Mouse (Mus musculus): ENCODE results near the gene Sptlc2. TPM values are rescaled to one million over a fixed set of nuclear protein-coding genes. Genes with fewer than 3 reads are reported as not detected.

The Sptlc2 gene
- polyA plus RNA-seq, 1 experiment from 2014 or later = 72.0 TPM

DNA sequence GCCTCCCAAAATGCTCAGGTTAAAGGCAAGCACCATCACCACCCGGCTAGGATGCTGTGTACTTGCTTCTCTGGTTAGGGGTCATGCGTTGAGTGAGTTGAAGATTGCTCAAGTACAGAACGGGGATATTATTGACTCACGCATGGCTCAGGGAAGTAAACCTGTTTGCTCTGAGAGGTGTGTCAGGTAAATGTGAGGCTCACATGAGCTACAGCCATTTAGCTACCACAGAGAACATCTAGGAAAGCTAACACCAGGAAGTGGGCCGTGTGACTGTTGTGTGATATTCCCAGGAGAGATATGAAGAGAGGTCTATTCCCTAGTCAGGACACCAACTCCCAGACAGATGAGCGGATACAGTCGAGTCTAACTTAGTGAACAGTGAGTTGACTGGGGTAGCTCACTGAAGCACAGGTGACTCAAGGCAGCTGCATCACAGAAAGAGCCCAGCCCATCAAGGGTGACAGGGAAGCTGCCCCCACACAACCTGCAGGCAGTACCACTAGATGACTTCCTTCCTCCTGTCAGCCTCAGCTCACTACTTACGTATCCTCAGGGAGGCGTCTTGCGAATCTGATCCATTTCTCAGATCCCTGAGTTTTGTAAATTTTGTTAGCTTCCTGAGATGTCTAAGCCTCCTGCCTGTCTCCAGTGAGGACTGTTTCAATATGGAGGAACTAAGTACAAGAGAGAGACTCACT is 11.1 kb upstream of the Sptlc2 start:
- Histone ChIP-seq H3K9ac (no peak overlapping the region), H3K27ac (no peak overlapping the region), H3K4me2 (replicated peaks) (no peak overlapping the region), H3K36me3 (replicated peaks; ENCODE audit: control insufficient read depth, insufficient read depth) (no peaks in the 10 kb centered on the region), H3K4me1 (replicated peaks; ENCODE audit: control insufficient read depth, insufficient read depth, low read length) (no peaks in the 10 kb centered on the region), H3K9me3 (ENCODE audit: control insufficient read depth, low read length) (no peaks in the 10 kb centered on the region), H3K4me3 (replicated peaks; ENCODE audit: low read length) (no peak overlapping the region), H3K27me3 (ENCODE audit: control insufficient read depth, insufficient read depth, low read length) (no peaks in the 10 kb centered on the region)
- WGBS = 87% methylated on average over 10 of the region's 10 CpGs
- DNase-seq (ENCODE audit: low spot score) = no peak
- no peak for ATAC-seq (ENCODE audit: low FRiP score)

DNA sequence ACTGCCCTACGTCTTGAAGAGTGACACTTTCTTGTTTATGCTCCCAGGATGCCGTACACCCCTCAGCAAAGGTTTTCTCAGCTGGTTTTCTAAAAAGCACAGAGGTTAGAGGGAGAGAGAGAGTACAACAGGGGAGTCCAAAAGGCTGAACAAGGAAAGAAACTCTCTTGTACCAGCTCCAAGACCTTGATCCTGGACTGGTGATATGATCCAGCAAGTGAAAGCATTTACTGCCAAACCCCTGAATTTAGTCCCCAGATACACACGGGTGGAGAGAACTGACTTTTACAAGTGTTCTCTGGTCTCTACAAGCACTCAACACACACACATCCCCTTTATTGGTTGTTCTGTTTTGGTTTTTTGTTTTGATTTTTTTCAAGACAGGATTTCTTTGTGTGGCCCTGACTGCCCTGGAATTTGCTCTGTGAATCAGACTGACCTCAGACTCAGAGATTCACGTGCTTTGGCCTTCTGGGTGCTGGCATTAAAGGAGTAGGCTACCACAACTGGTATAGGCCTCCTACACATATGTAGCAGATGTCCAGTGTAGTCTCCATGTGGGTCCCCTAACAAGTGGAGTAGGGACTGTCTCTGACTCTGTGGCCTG is 9.8 kb upstream of the Sptlc2 start:
- 78% methylated on average over 4 of the region's 4 CpGs for WGBS
- Histone ChIP-seq H3K4me1 (replicated peaks; ENCODE audit: control insufficient read depth, insufficient read depth, low read length) (no peaks in the 10 kb centered on the region), H3K27me3 (ENCODE audit: control insufficient read depth, insufficient read depth, low read length) (no peaks in the 10 kb centered on the region), H3K9ac (no peak overlapping the region), H3K27ac (no peak overlapping the region), H3K4me2 (replicated peaks) (no peak overlapping the region), H3K36me3 (replicated peaks; ENCODE audit: control insufficient read depth, insufficient read depth) (no peaks in the 10 kb centered on the region), H3K9me3 (ENCODE audit: control insufficient read depth, low read length) (no peaks in the 10 kb centered on the region), H3K4me3 (replicated peaks; ENCODE audit: low read length) (no peak overlapping the region)
- no peak for ATAC-seq (ENCODE audit: low FRiP score)
- no peak for DNase-seq (ENCODE audit: low spot score)

DNA sequence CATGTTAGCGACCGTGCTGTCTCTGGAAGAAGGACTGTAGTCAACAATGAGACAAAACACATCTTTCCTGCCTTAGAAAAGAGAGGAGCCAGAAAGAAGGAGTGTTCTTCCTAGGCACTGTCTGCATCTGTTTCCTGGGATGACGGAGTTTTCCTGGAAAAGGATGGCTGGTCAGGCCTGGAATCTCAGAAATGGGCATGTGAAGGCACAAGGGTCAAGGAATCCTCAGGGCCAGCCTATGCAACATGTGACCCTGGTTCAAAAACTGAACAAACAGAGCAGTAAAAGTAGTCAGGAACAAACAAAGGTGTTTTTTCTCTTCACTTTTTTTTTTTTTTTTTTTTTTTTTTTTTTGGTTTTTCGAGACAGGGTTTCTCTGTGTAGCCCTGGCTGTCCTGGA is 9.0 kb upstream of the Sptlc2 start:
- H3K4me2 ChIP-seq (replicated peaks) = no peak overlapping the region
- H3K9me3 ChIP-seq (ENCODE audit: control insufficient read depth, low read length) = no peaks in the 10 kb centered on the region
- no peaks in the 10 kb centered on the region for H3K4me1 ChIP-seq (replicated peaks; ENCODE audit: control insufficient read depth, insufficient read depth, low read length)
- H3K27ac ChIP-seq = no peak overlapping the region
- no peak for DNase-seq (ENCODE audit: low spot score)
- 86% methylated on average over 4 of the region's 4 CpGs for WGBS
- ATAC-seq (ENCODE audit: low FRiP score) = no peak
- no peaks in the 10 kb centered on the region for H3K36me3 ChIP-seq (replicated peaks; ENCODE audit: control insufficient read depth, insufficient read depth)
- no peaks in the 10 kb centered on the region for H3K27me3 ChIP-seq (ENCODE audit: control insufficient read depth, insufficient read depth, low read length)
- no peak overlapping the region for H3K4me3 ChIP-seq (replicated peaks; ENCODE audit: low read length)
- H3K9ac ChIP-seq = no peak overlapping the region

DNA sequence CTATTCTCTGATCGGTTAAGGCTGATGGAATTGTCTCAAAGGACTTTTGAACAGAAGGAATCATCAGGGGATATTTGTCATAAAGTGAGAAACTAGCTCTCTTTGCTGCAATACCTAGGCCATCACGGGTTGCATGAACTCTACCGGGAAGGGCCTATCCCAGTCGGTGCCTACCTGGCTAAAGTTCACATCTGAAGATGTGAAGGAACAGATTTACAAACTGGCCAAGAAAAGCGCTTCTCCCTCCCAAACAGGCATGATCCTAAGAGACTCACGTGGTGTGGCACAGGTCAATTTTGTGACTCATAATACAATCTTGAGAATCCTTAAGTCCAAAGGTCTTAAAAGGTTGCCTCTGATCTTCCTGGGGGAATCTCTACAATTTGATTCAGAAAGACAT is 6.2 kb upstream of the Sptlc2 start:
- H3K9me3 ChIP-seq (ENCODE audit: control insufficient read depth, low read length) = no peaks in the 10 kb centered on the region
- H3K27me3 ChIP-seq (ENCODE audit: control insufficient read depth, insufficient read depth, low read length) = no peaks in the 10 kb centered on the region
- DNase-seq (ENCODE audit: low spot score) = no peak
- 89% methylated on average over 6 of the region's 6 CpGs for WGBS
- ATAC-seq (ENCODE audit: low FRiP score) = no peak
- H3K9ac ChIP-seq = no peak overlapping the region
- H3K4me2 ChIP-seq (replicated peaks) = no peak overlapping the region
- no peaks in the 10 kb centered on the region for H3K4me1 ChIP-seq (replicated peaks; ENCODE audit: control insufficient read depth, insufficient read depth, low read length)
- no peak overlapping the region for H3K27ac ChIP-seq
- no peak overlapping the region for H3K4me3 ChIP-seq (replicated peaks; ENCODE audit: low read length)
- no peaks in the 10 kb centered on the region for H3K36me3 ChIP-seq (replicated peaks; ENCODE audit: control insufficient read depth, insufficient read depth)

DNA sequence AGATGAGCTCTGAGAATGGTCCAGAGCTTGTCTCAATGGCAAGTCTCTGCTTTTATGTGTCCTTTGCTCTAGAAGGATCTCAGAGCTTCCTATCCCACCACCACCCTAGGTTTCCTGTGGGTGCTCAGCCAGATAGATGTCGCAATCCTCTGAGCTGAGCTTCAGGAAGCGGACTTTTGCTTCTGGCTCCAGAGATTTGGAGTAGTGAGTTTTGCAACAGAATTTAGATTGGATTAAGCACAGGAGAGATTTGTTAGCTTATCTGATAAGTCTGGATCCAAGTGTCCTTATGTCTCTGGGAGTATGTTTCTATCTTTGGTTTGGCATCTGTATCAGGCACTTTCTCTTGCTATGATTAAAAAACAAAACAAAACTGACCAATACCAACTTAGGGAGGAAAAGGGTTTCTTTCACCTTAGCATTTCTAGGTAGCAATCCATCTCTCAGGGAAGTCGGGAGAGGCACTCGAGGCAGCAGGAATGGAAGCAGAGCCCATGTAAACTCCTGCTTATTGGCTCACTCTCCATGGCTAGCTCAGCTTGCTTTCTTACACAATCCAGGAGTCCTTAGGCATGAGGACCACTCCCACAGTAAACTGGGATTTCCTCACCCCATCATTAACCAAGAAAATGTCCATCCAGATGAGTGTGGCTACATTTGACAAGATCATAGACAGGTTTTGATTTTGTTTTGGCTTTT is 5.4 kb upstream of the Sptlc2 start:
- ATAC-seq (ENCODE audit: low FRiP score) (no peak), DNase-seq (ENCODE audit: low spot score) (no peak)
- Histone ChIP-seq H3K27me3 (ENCODE audit: control insufficient read depth, insufficient read depth, low read length) (no peaks in the 10 kb centered on the region), H3K9me3 (ENCODE audit: control insufficient read depth, low read length) (no peaks in the 10 kb centered on the region), H3K4me2 (replicated peaks) (no peak overlapping the region), H3K9ac (no peak overlapping the region), H3K4me1 (replicated peaks; ENCODE audit: control insufficient read depth, insufficient read depth, low read length) (no peaks in the 10 kb centered on the region; the same call in 1 of the 2 replicates), H3K27ac (no peak overlapping the region), H3K4me3 (replicated peaks; ENCODE audit: low read length) (no peak overlapping the region), H3K36me3 (replicated peaks; ENCODE audit: control insufficient read depth, insufficient read depth) (no peaks in the 10 kb centered on the region)
- WGBS = 83% methylated on average over 4 of the region's 4 CpGs

DNA sequence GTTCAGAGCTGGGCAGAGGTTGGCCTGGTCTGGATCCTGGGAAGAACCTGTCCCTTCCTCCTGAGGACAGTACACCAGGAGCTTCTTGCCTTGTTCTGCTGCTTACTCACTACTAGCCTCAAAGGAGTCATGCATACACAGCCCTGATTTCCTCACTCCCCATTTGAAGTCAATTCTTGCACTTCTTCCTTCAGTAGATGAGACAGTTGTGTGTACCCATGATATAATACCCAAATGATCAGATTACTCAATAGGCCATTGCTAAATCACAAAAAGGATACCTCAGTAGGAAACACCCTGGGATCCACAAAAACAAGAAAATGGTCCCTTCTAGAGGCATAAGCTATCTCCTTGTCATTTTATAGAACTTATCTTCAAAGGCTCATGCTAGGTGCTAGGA is 3.2 kb upstream of the Sptlc2 start:
- no peak overlapping the region for H3K9ac ChIP-seq
- DNase-seq (ENCODE audit: low spot score) = no peak
- no peak overlapping the region for H3K27ac ChIP-seq
- no peaks in the 10 kb centered on the region for H3K27me3 ChIP-seq (ENCODE audit: control insufficient read depth, insufficient read depth, low read length)
- no peak overlapping the region for H3K4me3 ChIP-seq (replicated peaks; ENCODE audit: low read length)
- no peak for ATAC-seq (ENCODE audit: low FRiP score)
- no peaks in the 10 kb centered on the region for H3K9me3 ChIP-seq (ENCODE audit: control insufficient read depth, low read length)
- H3K36me3 ChIP-seq (replicated peaks; ENCODE audit: control insufficient read depth, insufficient read depth) = no peaks in the 10 kb centered on the region
- H3K4me2 ChIP-seq (replicated peaks) = no peak overlapping the region
- peaks cover 10% of the 10 kb centered on the region for H3K4me1 ChIP-seq (replicated peaks; ENCODE audit: control insufficient read depth, insufficient read depth, low read length)

DNA sequence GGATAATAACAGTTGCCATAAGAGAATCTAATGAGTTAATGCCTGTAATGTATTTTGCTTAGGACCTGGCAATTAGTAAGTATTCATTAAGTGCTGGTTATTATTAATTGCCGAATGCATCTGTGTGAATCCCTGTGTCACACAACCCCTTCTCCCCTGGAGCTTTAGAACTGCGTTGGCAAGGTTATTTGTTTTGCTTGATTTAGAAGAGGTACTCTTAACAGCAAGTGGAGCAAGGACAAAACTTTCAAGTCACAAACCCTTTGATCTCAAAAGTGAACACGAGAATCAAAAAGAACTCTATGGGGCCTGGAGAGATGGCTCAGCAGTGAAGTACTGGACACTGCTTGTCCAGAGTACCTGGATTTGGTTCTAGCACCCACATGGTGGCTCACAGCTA is 1.1 kb upstream of the Sptlc2 start:
- Histone ChIP-seq H3K9me3 (ENCODE audit: control insufficient read depth, low read length) (no peaks in the 10 kb centered on the region), H3K4me2 (replicated peaks) (peak overlapping the region; percentile 58), H3K4me1 (replicated peaks; ENCODE audit: control insufficient read depth, insufficient read depth, low read length) (peaks cover 14% of the 10 kb centered on the region), H3K27me3 (ENCODE audit: control insufficient read depth, insufficient read depth, low read length) (no peaks in the 10 kb centered on the region), H3K27ac (peak overlapping the region; percentile 74; the same call in 1 of the 2 replicates), H3K9ac (0 out of 2 replicates have a peak overlapping the region, but pooled peaks have one; percentile 58), H3K4me3 (replicated peaks; ENCODE audit: low read length) (peak overlapping the region; percentile 80; the same call in 1 of the 2 replicates), H3K36me3 (replicated peaks; ENCODE audit: control insufficient read depth, insufficient read depth) (no peaks in the 10 kb centered on the region)
- DNase-seq (ENCODE audit: low spot score) (no peak), ATAC-seq (ENCODE audit: low FRiP score) (no peak)
- 67% methylated on average over 3 of the region's 3 CpGs for WGBS

DNA sequence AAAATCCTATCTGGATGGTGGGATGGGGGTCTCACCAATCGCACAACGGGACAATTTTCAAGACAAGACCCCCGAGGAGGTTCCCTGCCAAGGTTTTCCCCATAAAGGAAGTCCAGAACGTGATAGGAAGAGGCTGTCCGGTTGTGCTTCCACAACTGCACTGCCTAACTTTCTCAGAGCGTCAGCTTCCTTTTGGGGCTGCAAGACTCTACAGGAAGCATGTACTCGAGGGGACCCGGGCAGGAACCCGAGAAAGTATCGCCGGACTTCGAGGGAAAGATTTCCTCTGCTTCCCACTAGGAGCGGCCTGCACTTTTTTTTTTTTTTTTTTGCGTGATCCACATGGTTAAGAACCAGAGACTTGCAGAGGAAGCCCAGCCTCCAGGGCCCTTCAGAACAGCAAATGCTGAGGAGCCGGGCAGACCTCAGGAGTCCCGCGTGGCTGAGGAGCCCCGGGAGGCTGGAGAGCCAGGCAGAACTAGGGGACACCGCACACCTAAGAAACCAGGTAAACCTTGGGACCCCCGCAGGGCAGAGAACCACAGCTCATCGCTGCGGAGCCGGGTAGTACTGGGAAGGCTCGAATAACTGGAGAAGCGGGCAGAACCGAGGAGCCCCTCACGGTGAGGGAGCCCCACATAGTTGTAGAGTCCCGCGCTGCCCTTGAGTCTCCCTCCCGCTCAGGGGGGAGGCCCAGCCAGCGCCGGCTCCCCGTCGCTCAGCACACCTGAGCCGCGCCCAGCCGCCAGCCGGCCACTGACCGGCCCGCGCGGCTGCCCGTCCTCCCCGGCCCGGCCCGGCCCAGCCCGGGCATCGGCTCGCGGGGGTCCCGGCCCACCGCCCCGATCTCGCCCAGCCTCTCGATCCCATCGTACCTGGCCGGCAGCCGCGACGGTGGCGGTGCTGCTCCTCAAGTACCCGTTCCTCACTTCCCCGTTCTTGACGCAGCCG is 709 bp downstream of the Sptlc2 start:
- peak overlapping the region; percentile 83 for H3K9ac ChIP-seq
- no peaks in the 10 kb centered on the region for H3K27me3 ChIP-seq (ENCODE audit: control insufficient read depth, insufficient read depth, low read length)
- peak overlapping the region; percentile 70 for H3K27ac ChIP-seq
- DNase-seq (ENCODE audit: low spot score) (no peak), ATAC-seq (ENCODE audit: low FRiP score) (no peak; the same call in none of the 2 replicates)
- H3K36me3 ChIP-seq (replicated peaks; ENCODE audit: control insufficient read depth, insufficient read depth) = no peaks in the 10 kb centered on the region
- peak overlapping the region; percentile 93 for H3K4me2 ChIP-seq (replicated peaks)
- WGBS = 2% methylated on average over 61 of the region's 65 CpGs
- peaks cover 14% of the 10 kb centered on the region for H3K4me1 ChIP-seq (replicated peaks; ENCODE audit: control insufficient read depth, insufficient read depth, low read length)
- no peaks in the 10 kb centered on the region for H3K9me3 ChIP-seq (ENCODE audit: control insufficient read depth, low read length)
- peak overlapping the region; percentile 80 for H3K4me3 ChIP-seq (replicated peaks; ENCODE audit: low read length)

DNA sequence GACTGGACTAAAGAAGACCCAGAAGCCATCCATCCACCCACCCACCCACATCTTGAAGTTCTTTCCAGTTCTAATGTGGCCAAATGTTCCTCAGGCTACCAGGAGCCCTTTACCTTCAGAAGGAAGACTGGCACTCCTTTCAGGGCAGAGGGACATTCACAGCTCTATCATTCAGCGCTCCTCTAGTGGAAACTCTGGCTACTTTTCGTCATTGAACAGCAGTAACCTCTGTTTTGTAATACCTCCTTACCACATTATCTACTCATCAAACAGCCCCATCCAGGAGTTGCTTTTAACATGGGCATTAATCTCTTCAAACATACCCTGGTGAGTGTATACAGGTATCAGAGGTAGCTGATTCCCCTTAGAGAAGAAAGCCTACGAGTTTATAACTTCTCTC is 3.1 kb downstream of the Sptlc2 start:
- no peak overlapping the region for H3K4me3 ChIP-seq (replicated peaks; ENCODE audit: low read length)
- ATAC-seq (ENCODE audit: low FRiP score) (no peak), DNase-seq (ENCODE audit: low spot score) (no peak)
- no peak overlapping the region for H3K9ac ChIP-seq
- no peaks in the 10 kb centered on the region for H3K36me3 ChIP-seq (replicated peaks; ENCODE audit: control insufficient read depth, insufficient read depth)
- WGBS = 96% methylated on average over 3 of the region's 3 CpGs
- H3K4me1 ChIP-seq (replicated peaks; ENCODE audit: control insufficient read depth, insufficient read depth, low read length) = peaks cover 14% of the 10 kb centered on the region
- no peak overlapping the region for H3K4me2 ChIP-seq (replicated peaks)
- H3K9me3 ChIP-seq (ENCODE audit: control insufficient read depth, low read length) = no peaks in the 10 kb centered on the region
- no peak overlapping the region for H3K27ac ChIP-seq
- H3K27me3 ChIP-seq (ENCODE audit: control insufficient read depth, insufficient read depth, low read length) = no peaks in the 10 kb centered on the region
